Mouse (Mus musculus) heart, embryonic 15.5 days (tissue): ENCODE data around the gene Thra. TPM values are rescaled to one million over a fixed set of nuclear protein-coding genes. Genes with fewer than 3 reads are reported as not detected.

Experiments
- ATAC-seq: fragments of 200-750 bp; cut with Nextera tagmentation; replicated peaks from 2 replicates; pipeline ENCODE4 v1.8.0; 2017; ENCODE audit warnings: low read depth, moderate TSS enrichment; ENCODE audit not compliant: insufficient number of reproducible peaks, insufficient read depth, low FRiP score
- H3K27ac ChIP-seq: fragments of 300-500 bp; sonication (generic); 2 replicates; pipeline ENCODE4 v1.5.1; 2015; ENCODE audit warnings: mild to moderate bottlenecking, inconsistent platforms
- H3K27me3 ChIP-seq: fragments of 300-500 bp; sonication (generic); 2 replicates; pipeline ENCODE4 v1.6.1; 2015; ENCODE audit warnings: inconsistent platforms
- H3K36me3 ChIP-seq: fragments of 300-500 bp; sonication (generic); 2 replicates; pipeline ENCODE4 v1.6.1; 2015; ENCODE audit warnings: mild to moderate bottlenecking, inconsistent platforms
- H3K4me1 ChIP-seq: fragments of 300-500 bp; sonication (generic); replicated peaks from 2 replicates; pipeline ENCODE4 v1.6.1; 2015; ENCODE audit warnings: inconsistent platforms
- H3K4me2 ChIP-seq: fragments of 300-500 bp; sonication (generic); 2 replicates; pipeline ENCODE4 v1.6.1; 2015; ENCODE audit warnings: inconsistent platforms, mild to moderate bottlenecking, moderate library complexity
- H3K4me3 ChIP-seq: fragments of 300-500 bp; sonication (generic); 2 replicates; pipeline ENCODE4 v1.5.1; 2015; ENCODE audit warnings: mild to moderate bottlenecking, inconsistent platforms
- H3K9ac ChIP-seq: fragments of 300-500 bp; sonication (generic); 2 replicates; pipeline ENCODE4 v1.6.1; 2015; ENCODE audit warnings: mild to moderate bottlenecking, inconsistent platforms
- H3K9me3 ChIP-seq: fragments of 300-500 bp; sonication (generic); replicated peaks from 2 replicates; pipeline ENCODE4 v1.6.1; 2016; ENCODE audit warnings: inconsistent platforms
- WGBS: fragments of 180-500 bp; shearing (Covaris S2); methylation state at CpG from one replicate; pipeline ENCODE4 v1.1.7; 2015; ENCODE audit warnings: mixed read lengths; 5-methylcytosine and 5-hydroxymethylcytosine counted together
- polyA plus RNA-seq: library from polyadenylated mRNA; unstranded; fragments of >200 nt; fragmentation: Nextera tagmentation; extraction: Ambion mirVana; gene quantifications from 2 replicates; pipeline ENCODE4 v1.2.1, GENCODE M21; 2015

Thra gene
- 34.8 and 39.5 TPM in 2 replicates for polyA plus RNA-seq

DNA sequence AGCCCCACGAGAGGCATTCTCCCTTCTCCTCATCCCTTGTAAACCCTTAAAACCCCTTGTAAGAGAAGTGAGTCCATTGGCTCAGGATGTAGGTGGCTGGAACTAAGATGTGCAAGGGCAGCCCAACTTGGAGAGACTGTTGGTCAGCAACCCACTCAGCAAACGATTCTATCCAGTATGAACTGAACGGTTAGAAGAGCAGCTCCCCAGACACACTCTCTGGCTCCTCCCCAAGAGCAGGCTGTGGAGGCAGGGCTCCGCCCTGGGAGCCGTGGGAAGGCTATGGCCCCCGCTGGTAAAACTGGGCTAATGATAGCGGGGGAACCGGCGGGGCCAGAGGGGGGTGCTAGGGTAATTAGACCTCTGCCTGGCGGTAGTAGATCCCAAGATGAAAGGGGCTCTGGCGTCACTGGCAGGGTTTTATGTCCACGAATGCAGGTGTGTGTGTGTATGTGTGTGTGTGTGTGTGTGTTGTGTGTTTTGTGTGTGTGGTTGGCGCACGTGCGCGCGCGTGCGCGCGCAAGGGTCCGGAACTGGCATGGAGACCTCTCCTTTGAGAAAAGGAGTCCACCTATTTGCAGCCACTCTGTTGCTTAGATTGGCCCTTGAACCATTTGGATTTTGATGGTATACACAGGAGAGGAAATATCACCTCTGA is at the start of gene Thra:
Thra (plus strand) TSS at position 246 of the 658 bp plus-strand sequence.
- no peaks in the 10 kb centered on the region for H3K27me3 ChIP-seq
- no peaks in the 10 kb centered on the region for H3K36me3 ChIP-seq
- peak within 1 kb of the TSS; percentile 89 for H3K4me2 ChIP-seq
- H3K9me3 ChIP-seq = no peaks in the 10 kb centered on the region
- peak within 1 kb of the TSS; percentile 96 for H3K27ac ChIP-seq
- peak; percentile 67 for ATAC-seq
- peak within 1 kb of the TSS; percentile 79 for H3K4me3 ChIP-seq
- H3K9ac ChIP-seq = peak within 1 kb of the TSS; percentile 88
- WGBS = under 1% methylated on average over 22 of the region's 22 CpGs
- H3K4me1 ChIP-seq = peaks cover 50% of the 10 kb centered on the region

GRCm38 (mm10) chr11:98693201-98693600 is 47.2 kb upstream of the Thra start:
- H3K4me1 ChIP-seq = peaks cover 15% of the 10 kb centered on the region
- H3K27ac ChIP-seq = no peak overlapping the region
- H3K27me3 ChIP-seq = no peaks in the 10 kb centered on the region
- no peak for ATAC-seq
- no peak overlapping the region for H3K4me3 ChIP-seq
- no peak overlapping the region for H3K9ac ChIP-seq
- H3K9me3 ChIP-seq = no peaks in the 10 kb centered on the region
- peaks cover 70% of the 10 kb centered on the region for H3K36me3 ChIP-seq
- WGBS = 74% methylated on average over 13 of the region's 13 CpGs
- no peak overlapping the region for H3K4me2 ChIP-seq

GRCm38 (mm10) chr11:98693746-98694145 is 46.7 kb upstream of the Thra start:
- H3K9ac ChIP-seq = no peak overlapping the region
- H3K9me3 ChIP-seq = no peaks in the 10 kb centered on the region
- WGBS = 82% methylated on average over 9 of the region's 9 CpGs
- no peaks in the 10 kb centered on the region for H3K27me3 ChIP-seq
- H3K4me3 ChIP-seq = no peak overlapping the region
- peaks cover 15% of the 10 kb centered on the region for H3K4me1 ChIP-seq
- H3K4me2 ChIP-seq = no peak overlapping the region
- peaks cover 67% of the 10 kb centered on the region for H3K36me3 ChIP-seq
- ATAC-seq = no peak
- no peak overlapping the region for H3K27ac ChIP-seq

GRCm38 (mm10) chr11:98694301-98694700 is 46.1 kb upstream of the Thra start:
- Histone ChIP-seq H3K4me2 (no peak overlapping the region), H3K9me3 (no peaks in the 10 kb centered on the region), H3K27ac (no peak overlapping the region), H3K4me1 (peaks cover 15% of the 10 kb centered on the region), H3K27me3 (no peaks in the 10 kb centered on the region), H3K4me3 (no peak overlapping the region), H3K36me3 (peaks cover 64% of the 10 kb centered on the region), H3K9ac (no peak overlapping the region)
- WGBS = 67% methylated on average over 9 of the region's 9 CpGs
- no peak for ATAC-seq

DNA sequence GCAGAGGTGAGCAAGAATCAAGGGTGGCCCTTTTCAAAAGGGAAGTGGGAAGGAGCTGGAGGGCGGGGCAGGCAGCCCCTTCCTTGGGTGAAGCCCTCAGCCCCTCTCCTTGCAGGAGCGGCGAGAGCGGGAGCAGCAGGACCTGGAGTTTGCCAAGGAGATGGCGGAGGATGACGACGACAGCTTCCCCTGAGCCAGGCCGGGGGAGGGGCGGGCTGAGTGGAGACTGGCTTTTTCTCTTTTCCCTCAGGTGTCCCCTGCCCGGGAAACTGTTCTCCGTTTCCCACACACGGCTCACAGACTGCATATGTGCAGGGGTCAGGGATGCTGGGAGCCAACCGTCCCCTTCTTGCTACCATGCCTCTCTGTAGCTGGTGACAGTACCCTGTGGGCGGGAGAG is 45.0 kb upstream of the Thra start:
- Histone ChIP-seq H3K4me2 (no peak overlapping the region), H3K4me1 (peaks cover 19% of the 10 kb centered on the region), H3K27ac (no peak overlapping the region), H3K9me3 (no peaks in the 10 kb centered on the region), H3K36me3 (peaks cover 53% of the 10 kb centered on the region), H3K27me3 (0 out of 2 replicates have a peak, but pooled peaks cover 3% of the 10 kb centered on the region), H3K9ac (no peak overlapping the region), H3K4me3 (no peak overlapping the region)
- 70% methylated on average over 14 of the region's 14 CpGs for WGBS
- no peak for ATAC-seq

DNA sequence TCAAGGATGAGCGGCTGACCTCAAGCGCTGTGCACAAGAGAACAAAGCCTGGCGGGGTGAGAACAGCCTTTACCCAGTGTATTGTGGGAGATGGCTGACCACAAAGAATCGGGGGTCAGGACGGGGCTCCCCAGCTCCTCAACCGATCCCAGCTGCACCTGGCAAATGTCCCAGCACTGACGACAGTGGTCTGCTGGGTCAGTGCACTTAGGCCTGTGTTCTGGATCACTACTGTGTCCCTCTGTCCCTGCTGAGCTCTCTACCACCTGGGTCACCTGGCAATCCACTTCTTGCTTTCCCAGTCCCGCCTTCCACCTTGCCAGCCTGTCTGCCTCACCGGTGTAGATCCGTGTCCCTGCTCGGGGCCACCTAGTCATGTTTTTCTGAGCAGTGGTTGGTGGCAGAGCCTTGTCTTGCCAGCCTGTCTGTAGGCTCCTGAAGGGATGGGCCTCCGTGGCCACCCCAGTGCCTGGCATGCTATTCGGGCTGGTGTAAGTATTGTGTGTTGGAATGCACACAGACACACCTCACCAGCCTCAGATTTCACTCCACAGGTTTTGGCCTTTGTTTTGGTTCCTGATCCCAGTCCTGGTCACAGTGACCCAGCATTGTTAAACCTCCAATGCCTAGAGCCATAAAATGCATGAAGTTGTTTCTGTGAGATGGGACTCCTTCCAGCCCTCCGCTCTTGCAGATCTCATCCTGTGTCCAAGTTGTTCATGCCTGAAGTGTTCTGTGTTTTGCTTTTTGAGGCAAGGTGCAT is 43.8 kb upstream of the Thra start:
- WGBS = 82% methylated on average over 14 of the region's 14 CpGs
- Histone ChIP-seq H3K4me1 (peaks cover 25% of the 10 kb centered on the region), H3K9ac (no peak overlapping the region), H3K27me3 (0 out of 2 replicates have a peak, but pooled peaks cover 3% of the 10 kb centered on the region), H3K4me3 (no peak overlapping the region), H3K36me3 (peaks cover 40% of the 10 kb centered on the region), H3K27ac (peak overlapping the region; percentile 2; the same call in 1 of the 2 replicates), H3K9me3 (no peaks in the 10 kb centered on the region), H3K4me2 (no peak overlapping the region)
- ATAC-seq = no peak

DNA sequence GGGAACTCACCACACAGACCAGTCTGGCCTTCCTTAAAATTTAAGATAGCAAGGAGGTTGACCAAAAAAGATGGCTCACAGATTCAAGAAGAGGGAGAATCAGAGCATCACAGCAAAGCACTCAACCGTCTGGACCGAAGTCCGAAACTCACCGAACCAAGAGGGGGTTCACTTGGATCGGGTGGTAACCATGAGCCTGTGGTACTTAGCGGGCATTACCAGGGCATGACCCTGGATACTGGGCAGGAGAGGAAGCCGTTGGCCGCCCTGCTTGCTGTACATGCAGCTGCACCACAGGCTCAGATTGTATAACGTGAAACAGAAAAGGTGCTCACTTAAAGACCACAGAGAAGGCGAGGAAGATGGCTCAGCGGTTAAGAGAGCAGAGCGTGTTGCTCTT is 43.2 kb upstream of the Thra start:
- WGBS = 86% methylated on average over 12 of the region's 12 CpGs
- 0 out of 2 replicates have a peak, but pooled peaks cover 3% of the 10 kb centered on the region for H3K27me3 ChIP-seq
- no peak overlapping the region for H3K9ac ChIP-seq
- H3K4me2 ChIP-seq = no peak overlapping the region
- H3K36me3 ChIP-seq = peaks cover 34% of the 10 kb centered on the region
- H3K4me3 ChIP-seq = no peak overlapping the region
- H3K27ac ChIP-seq = no peak overlapping the region
- peaks cover 25% of the 10 kb centered on the region for H3K4me1 ChIP-seq
- H3K9me3 ChIP-seq = no peaks in the 10 kb centered on the region
- no peak for ATAC-seq

GRCm38 (mm10) chr11:98698849-98699640 is 41.4 kb upstream of the Thra start:
- Histone ChIP-seq H3K4me3 (no peak overlapping the region), H3K27me3 (0 out of 2 replicates have a peak, but pooled peaks cover 3% of the 10 kb centered on the region), H3K4me2 (no peak overlapping the region), H3K9ac (no peak overlapping the region), H3K27ac (no peak overlapping the region), H3K36me3 (peaks cover 16% of the 10 kb centered on the region), H3K4me1 (peaks cover 21% of the 10 kb centered on the region), H3K9me3 (no peaks in the 10 kb centered on the region)
- 80% methylated on average over 16 of the region's 16 CpGs for WGBS
- ATAC-seq = no peak

GRCm38 (mm10) chr11:98699911-98700310 is 40.5 kb upstream of the Thra start:
- no peak overlapping the region for H3K4me2 ChIP-seq
- H3K9me3 ChIP-seq = no peaks in the 10 kb centered on the region
- no peak overlapping the region for H3K9ac ChIP-seq
- H3K4me3 ChIP-seq = no peak overlapping the region
- H3K36me3 ChIP-seq = peaks cover 8% of the 10 kb centered on the region
- H3K4me1 ChIP-seq = peaks cover 19% of the 10 kb centered on the region
- no peak overlapping the region for H3K27ac ChIP-seq
- WGBS = 24% methylated on average over 4 of the region's 4 CpGs
- no peak for ATAC-seq
- 0 out of 2 replicates have a peak, but pooled peaks cover 3% of the 10 kb centered on the region for H3K27me3 ChIP-seq

- Histone ChIP-seq H3K9me3 (no peaks in the 10 kb centered on the region), H3K9ac (0 out of 2 replicates have a peak within 1 kb of the TSS, but pooled peaks have one; percentile 1), H3K27me3 (0 out of 2 replicates have a peak, but pooled peaks cover 3% of the 10 kb centered on the region), H3K4me3 (no peak within 1 kb of the TSS), H3K36me3 (peaks cover 5% of the 10 kb centered on the region), H3K4me2 (no peak within 1 kb of the TSS), H3K27ac (no peak within 1 kb of the TSS), H3K4me1 (peaks cover 13% of the 10 kb centered on the region)
- ATAC-seq = no peak
- WGBS = 50% methylated on average over 10 of the region's 10 CpGs
These were observed 39.2 kb upstream of the Thra start, which contains the start of gene Csf3 for GRCm38 (mm10) chr11:98701213-98701670. Gene Csf3 (plus strand): TSS chr11:98701263.

DNA sequence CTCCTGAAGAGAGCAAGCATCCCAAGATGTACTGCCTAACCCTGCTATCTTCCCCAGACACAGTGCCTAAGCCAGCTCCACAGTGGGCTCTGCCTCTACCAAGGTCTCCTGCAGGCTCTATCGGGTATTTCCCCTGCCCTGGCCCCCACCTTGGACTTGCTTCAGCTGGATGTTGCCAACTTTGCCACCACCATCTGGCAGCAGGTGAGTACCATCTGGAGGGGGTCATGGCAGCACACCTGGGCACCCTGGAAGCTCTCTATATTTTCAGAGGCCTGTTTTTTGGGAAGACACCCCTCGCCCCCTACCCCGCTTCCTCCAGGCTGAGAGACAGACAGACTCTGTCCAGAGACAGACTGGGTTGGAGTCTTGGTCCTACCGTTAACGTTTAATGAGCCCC is 38.1 kb upstream of the Thra start:
- ATAC-seq = no peak
- H3K27me3 ChIP-seq = 0 out of 2 replicates have a peak, but pooled peaks cover 3% of the 10 kb centered on the region
- no peak overlapping the region for H3K4me2 ChIP-seq
- H3K27ac ChIP-seq = no peak overlapping the region
- H3K4me3 ChIP-seq = no peak overlapping the region
- peaks cover 15% of the 10 kb centered on the region for H3K4me1 ChIP-seq
- WGBS = 59% methylated on average over 5 of the region's 5 CpGs
- H3K9ac ChIP-seq = no peak overlapping the region
- no peaks in the 10 kb centered on the region for H3K9me3 ChIP-seq
- peaks cover 12% of the 10 kb centered on the region for H3K36me3 ChIP-seq
